Mouse (Mus musculus): ENCODE results near the gene Plpp3.

Plpp3 gene

DNA sequence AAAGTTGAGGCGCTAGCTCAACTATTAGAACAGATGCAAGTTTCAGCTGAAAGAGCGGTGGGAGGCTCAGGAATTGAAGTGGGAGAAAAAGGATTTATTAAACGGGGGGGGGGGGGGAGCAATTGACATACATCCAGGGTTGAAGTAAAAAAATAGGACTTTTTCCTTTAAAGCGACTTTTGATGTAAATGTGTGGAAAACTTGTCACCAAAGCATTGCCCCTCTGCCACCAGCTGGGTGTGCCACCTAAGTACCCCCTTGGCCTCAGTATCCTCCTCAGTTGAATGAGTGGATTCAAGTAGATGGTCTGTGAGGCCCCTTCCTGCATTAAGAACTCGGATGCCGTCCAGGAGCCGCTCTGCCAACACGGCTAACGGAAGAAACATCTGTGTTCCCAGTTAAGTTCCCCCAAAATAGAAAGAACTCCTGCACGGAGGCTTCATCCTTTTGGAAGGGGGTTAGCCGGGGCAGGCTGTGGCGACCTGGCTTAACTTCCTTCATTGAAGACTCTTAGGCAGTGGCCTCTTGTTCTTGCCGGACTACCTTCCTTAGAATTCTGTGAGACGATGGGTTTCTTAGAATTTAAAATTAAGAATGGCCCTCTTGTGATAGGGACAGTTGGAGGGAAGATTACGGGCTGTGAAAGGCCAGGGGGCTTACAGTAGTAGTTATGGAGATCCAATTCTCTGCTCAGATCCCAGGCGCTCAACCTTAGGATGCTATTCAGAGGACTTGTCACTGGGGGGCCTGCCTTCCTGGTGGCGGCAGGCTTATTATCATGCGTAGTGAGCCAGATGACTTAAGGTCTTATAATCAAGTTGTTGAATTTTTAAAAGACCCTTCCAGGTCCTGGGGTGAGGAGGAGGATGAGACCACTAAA is 1.7 kb downstream of the Plpp3 start:
- peak in 1 of 2 experiments; percentile 43 for DNase-seq

DNA sequence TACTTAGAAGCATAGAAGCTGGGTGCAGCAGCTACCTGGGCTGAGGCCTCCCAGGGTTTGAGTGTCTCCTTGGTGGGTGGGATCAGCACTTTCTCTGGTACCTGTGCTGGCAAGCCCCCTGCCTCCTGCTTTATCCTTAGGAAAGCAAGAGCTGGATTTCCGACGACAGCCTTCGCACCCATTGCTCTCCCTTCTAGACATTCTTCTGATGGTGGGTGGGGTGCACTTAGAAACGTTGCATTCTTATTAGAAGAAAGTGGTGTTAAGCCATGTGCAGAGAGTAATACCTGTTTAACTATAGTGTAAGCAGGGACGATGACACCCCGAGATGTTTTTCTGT is 2.4 kb downstream of the Plpp3 start:
- no peak for DNase-seq

GRCm38 (mm10) chr4:105160470-105160869 is 3.3 kb downstream of the Plpp3 start:
- no peak for DNase-seq

- DNase-seq, result no peak
These were observed 4.9 kb downstream of the Plpp3 start for GRCm38 (mm10) chr4:105162014-105162413.

DNA sequence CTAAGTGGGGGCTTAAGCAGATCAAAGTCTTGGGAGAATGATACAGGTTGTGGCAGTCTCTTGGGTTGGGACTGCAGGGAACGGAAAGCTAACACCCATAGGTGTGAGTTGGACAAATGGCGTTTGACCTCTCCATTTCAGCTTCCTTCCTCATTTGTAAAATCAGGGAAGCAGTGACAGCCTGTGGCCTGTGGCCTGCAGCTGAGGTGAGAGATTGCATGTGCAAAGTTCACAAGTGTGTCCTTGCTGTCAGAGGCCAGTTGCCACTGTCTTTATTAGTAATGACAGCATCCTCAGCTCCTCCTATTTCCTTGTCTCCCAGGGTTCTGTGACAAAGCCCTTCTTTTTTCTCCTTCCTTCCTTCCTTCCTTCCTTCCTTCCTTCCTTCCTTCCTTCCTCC is 5.5 kb downstream of the Plpp3 start:
- DNase-seq, result peak in 1 of 2 experiments; percentile 14

- DNase-seq, result no peak
These were observed 6.8 kb downstream of the Plpp3 start for GRCm38 (mm10) chr4:105163981-105164411.

- no peak for DNase-seq
These were observed 7.8 kb downstream of the Plpp3 start for GRCm38 (mm10) chr4:105164952-105165351.

- DNase-seq, result peak; percentile 34 to 43
These were observed 12.0 kb downstream of the Plpp3 start for GRCm38 (mm10) chr4:105169093-105169571.

GRCm38 (mm10) chr4:105169826-105170810 is 13.0 kb downstream of the Plpp3 start:
- DNase-seq, result no peak

DNA sequence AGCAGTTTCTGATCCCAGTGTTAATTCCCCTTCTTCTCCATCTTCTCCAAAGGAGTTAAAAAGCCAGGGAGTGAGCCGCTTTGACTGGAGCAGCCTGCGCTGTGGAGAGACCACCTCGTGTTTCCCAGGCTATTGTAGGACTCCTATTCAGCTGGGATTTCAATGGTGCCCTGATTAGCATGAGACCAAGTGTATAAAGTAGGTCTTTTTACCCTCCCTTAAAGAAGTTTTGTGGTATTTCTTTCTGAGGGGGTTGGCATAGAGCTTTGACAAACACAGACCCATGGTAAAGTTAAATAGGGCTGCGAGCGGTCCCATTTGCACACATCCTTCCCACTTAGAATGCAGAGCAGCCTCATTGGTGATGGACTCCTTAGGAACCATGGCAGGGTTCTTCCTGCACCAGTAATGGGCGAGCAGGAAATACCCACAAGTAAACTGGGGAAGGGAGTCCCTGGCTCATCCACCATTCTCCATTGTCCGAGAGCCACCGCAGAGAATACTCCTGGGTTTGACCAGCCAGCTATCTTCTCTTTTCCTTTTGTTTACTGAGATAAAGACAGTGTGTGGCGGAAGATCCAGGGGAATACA is 13.8 kb downstream of the Plpp3 start:
- no peak for DNase-seq

DNA sequence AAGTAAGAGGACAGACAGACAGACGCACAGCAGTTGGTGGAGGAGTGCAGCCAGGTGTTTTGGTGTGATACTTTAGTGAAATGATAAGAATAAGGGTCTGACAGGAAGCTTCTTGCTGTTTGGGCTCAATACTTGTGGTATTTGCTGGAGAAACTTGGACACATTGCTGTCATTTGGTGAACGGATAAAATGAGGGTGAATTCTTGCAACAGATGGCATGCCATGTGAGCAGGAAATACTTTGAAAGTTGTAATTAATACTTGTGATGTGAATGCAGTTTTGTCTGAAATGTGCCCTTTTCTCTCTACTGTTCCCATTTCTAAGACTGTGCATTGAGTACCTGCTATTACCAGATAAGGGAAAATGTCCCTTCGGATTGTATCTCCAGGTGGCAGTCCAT is 14.3 kb downstream of the Plpp3 start:
- no peak for DNase-seq

DNA sequence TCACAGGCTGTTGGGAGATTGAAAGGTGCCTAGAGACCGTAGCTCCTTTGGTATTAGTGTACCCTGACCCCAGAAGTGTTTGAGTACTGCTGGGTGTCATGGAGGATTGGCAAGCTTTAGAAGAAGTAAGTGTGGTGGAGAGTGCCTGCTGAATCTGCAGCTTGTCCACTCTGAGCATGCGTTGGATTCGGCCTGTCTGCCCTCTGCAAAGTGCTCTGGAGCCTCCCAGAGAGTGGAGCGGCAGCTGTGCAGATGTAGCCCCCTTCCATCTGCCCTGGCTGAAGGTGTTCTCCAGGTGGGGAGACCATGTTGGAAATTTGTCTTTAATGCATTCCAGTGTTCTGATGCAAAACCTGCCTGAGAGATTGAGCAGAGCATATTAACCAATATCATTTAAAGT is 17.6 kb downstream of the Plpp3 start:
- no peak for DNase-seq

DNA sequence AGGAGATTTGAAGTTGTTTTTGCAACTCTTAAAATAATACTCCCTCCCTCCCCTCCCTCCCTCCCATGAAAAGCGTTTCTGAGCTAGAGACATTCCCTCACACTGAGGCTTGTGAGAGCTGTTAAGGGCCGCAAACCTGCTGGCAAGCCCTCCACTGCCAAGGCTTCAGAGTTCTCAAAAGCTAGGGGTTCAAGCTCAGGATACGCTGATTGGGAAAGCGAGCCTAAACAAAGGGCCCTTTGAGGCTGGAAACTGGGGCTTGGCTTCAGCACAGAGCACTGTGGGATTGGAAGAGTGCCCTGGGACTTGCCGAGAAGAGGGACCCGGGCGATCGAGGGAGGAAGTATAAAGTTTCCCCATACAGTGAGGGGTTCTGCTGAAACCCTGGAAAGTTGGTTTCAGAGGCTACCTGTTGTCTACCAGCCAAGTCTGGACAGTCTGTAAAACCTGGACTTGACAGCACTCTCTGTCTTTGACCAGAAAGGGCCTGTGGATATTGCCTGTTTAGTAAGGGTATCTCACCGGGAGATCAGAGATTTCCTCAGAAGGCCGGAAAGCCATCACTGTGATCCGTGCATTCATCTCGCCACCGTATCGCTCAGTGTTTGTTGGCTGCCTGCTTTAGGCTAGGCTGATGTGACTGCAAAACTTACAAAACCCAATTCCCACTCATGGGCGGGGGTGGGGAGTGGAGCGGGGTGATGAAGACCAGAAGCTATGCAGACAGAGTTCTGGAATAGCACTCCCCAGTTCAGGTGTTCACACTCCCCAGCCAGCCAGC is 18.3 kb downstream of the Plpp3 start:
- DNase-seq, result no peak

- no peak for DNase-seq
These were observed 24.0 kb downstream of the Plpp3 start for GRCm38 (mm10) chr4:105181014-105181658.

DNA sequence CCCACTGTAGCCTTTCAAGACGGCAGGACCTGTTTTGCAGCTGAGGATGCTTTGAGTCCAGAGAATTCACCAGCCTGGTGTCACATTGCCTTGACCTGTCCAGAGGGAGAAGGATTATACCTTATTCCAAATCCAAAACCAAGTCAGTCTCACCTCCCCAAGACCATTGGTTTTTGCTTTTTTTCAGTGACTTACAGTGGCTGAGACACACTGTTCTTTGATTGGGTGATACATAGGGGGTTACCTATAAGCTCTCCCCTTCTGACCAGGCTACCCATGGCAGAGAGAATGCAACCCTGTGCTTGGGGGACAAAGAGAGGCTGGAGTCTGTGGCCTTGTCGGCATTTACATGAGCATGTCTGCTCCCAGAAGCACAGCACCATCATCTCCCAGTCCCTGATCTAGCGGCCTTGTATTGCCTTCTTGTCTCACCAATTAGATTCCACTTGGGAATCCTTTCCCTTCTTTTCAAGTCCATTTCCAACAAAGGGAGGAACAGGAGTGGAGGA is 24.6 kb downstream of the Plpp3 start:
- DNase-seq, result no peak

- no peak for DNase-seq
These were observed 25.1 kb downstream of the Plpp3 start for GRCm38 (mm10) chr4:105182249-105182648.

DNA sequence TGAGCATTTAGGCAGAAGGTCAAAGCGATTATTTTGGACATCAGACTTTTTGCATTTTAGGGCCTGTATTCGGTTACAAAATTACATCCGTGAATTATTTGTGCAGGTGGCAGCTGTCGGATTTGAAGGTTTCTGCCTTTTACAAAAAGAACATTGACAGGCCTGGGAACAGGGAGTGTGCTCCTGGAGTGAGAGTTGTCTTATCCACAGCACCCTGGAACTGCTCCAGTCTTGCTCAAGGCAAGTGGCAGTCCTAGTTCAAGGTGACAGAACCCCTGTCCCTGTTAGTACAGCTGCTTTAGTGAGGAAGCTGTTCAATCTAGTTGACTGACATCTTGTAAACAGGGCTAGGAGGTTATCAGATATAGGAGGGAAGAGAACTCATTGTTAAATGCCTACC is 27.3 kb downstream of the Plpp3 start:
- no peak for DNase-seq

GRCm38 (mm10) chr4:105184924-105185323 is 27.8 kb downstream of the Plpp3 start:
- no peak for DNase-seq

DNA sequence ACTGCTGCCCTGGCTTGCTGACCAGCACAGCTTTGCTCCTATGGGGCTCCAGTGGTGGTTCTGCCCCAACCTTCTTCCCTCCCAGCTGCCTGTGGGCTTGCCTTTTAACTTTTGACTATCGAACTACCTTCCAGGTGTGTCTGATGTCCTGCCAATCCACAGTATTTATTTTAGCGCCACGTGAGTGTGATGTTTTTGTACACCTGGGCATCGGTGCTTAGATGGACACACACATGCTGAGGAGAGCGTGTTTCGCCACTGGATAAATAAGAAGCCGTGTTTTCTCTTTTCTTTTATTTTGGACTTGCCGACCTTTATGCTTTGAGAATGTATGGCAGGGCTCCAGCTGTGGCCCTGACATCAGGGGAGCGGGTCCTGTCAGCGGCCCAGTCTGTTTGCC is 29.5 kb downstream of the Plpp3 start:
- DNase-seq, result no peak

GRCm38 (mm10) chr4:105187873-105188272 is 30.7 kb downstream of the Plpp3 start:
- no peak for DNase-seq

GRCm38 (mm10) chr4:105188801-105189200 is 31.7 kb downstream of the Plpp3 start:
- no peak for DNase-seq

DNA sequence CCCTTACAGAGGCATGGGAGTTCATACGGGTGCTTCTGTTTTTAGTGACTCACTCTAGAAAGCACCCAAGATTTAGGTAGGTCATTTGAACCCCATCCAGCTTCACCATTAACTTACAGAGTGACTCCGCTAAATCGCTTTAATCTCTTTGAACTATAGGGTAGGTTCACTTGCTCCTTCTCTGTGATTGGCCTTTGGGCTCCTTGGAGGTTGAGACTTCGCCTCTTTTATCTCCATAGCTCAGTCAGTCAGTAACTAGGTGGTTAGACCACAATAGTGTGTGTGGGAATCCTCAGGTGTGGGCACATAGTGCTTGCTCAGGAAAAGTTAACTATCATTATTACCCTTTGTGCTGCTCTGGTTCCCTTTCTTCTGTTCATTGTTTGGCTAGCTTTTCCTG is 33.7 kb downstream of the Plpp3 start:
- DNase-seq, result no peak
